Mouse (Mus musculus) cerebellum, postnatal 36 days (tissue): ENCODE data around the gene Mgmt.

Experiments
- DNase-seq, 2 experiments: peaks; one replicate each; pipeline ENCODE4 v3.0.0; 2021 to 2022; ENCODE audit warnings: mixed read lengths in 2 of 2

The Mgmt gene

DNA sequence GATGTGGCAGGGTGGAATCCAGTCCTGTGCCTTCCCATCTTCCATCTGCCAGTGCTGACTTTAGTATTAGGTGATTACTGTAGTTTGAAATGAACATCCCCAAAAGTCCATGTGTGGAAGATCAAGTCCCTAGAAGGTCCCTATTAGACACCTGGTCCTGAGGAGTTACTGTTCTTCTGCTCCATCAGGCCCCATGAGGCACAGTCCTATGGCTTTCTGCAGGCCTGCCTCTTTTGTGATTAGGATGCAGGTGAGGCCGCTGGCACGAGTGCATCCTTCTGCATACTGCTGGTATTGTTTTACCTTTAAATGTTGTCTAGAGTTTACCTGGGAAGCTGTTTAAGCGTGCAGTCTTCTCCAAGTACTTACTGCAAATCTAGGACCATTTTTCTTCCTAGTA lies 21.6 kb downstream of the Mgmt start:
- no peak for DNase-seq

DNA sequence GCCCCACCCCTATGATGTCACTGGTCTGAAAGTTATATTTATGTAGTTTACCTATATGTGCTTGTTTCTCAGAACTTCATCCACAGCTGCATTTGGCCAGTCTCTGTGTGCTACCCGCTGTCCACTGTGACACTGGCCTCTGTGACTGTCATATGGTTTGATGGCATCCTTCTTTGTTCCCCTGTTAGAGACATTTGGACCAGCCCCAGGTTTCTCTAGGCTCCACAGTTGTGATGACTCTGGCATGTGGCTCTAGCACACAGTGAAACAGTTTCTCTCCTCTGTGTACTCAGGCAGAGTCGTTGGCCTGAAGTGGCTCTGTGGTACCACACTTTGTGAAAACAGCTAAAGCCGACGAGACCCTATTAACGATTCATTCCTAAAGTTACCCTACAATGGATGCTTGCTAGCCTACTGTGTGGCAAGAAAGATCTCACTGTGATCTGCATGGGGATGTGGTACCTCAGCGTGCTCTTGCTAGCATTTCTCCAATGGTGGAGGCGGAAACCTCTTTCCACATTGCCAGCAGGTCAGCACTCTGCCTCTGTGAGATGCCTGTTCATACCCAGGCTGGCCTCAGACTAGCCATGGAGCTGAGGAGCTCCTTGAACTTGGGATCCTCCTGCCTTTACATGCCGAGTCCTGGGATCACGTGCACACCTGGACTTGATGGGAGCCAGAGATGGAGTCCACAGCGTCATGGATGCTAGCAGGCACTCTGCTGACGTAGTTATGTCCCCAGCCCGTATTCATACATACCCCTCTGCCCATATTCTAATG lies 26.8 kb downstream of the Mgmt start:
- DNase-seq = no peak

DNA sequence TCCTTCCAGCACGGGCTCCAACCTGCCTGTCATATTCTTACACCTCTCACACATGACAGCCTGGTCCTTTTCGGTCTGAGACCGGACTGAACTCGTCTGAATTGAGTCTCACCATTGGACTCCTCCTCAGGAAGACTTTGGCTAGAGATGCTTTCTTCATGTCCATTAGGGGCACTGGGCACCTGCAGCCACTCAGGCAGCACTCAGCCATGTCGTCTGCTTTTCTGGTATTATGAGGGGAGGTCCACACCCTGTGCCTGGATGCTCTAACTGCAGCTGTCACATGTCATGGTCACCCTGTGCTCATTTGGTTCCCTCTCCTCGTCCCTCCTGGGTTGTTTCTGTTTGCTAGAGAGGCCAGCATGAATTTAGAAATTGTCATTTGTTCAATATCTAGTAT lies 27.8 kb downstream of the Mgmt start:
- no peak for DNase-seq

DNA sequence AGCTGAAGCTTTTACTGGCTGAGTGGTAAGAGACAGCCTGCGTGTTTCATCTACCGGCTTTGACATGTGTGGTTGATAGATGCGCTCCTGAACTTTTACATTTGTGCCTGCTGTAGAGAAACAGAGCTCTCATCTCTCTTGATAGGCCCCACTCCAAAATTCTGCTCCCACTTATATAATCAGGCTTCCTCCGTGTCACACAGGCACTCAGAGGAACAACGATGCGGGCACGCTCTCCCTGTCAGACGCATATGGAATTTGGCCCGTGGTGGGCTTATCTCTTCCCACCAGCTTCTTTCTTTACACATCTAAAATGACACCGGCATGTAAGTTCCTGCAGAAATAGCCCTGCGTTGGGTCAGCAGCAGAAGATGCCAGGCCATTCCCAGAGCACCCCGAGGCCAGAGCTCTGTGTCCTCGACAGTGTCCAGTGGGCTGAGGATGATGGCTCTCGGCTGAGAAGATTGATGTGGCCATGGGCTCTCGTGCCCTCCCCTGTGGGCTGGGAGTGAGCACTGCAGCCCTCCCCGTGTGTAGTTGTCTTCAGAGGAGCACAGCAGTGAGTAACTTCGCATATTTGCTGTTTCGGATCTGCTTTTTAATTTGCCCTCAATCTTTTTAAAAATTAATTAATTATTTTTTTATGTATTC lies 30.3 kb downstream of the Mgmt start:
- no peak for DNase-seq

- DNase-seq = no peak
These were observed 31.8 kb downstream of the Mgmt start for GRCm38 (mm10) chr7:136926178-136926577.

GRCm38 (mm10) chr7:136930451-136930850 lies 36.0 kb downstream of the Mgmt start:
- DNase-seq = no peak

DNA sequence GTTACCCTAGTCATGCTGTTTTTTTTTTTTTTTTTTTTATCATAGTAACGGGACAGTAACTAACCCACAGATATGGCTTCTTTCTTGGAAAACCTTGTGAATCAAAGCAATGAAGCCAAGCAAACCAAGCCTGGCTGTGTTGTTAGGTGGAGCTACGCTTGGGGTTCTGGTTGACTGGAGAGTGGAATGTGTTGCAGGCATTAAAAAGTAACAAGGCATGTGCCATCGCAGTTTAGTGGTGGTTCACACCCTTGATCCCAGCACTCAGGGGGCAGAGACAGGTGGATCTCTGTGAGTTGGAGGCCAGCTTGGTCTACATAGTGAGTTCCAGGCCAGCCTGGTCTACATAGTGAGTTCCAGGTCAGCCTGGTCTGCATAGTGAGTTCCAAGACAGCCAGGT lies 39.0 kb downstream of the Mgmt start:
- DNase-seq = no peak

- DNase-seq = no peak
These were observed 39.9 kb downstream of the Mgmt start for GRCm38 (mm10) chr7:136934336-136934735.

DNA sequence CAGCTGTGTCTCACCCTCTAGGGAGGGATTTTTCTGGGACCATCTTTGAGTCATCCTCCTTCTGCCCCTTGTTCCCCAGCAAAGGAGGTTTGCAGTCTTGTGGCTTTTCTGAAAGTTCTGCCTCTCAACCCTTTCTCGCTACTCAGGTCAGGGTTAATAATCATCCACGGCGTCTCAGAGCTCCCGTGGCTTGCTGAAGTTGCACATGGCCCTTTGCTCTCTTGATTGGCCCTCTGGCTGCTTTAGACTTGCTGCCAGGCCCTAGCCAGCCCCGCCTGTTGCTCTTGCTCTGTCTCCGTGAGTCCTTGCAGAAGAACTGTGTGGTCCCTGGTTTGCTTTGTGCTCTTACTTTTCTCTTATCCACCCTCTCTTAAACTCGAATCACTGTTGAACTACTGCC lies 40.4 kb downstream of the Mgmt start:
- DNase-seq = no peak

- DNase-seq = no peak
These were observed 44.0 kb downstream of the Mgmt start for GRCm38 (mm10) chr7:136938371-136938770.

DNA sequence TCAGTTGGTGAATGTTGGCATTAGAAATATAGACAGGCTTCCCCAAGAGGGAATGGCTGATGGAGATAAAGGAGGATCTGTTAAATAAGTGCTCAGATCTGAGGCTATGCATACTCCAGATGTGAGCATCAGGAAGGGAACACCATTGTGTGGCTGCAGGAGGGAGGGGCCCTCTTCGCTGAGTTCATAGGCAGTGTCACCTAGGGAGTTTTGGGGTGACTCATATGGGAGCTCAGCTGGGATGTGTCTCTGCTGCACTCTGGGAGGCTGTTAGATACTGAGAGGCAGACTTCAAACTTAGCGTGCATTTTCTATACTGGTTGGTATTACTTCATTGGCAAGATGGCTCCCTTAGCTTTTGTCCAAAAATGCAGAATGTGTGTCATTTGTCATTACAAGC lies 48.0 kb downstream of the Mgmt start:
- DNase-seq = no peak

DNA sequence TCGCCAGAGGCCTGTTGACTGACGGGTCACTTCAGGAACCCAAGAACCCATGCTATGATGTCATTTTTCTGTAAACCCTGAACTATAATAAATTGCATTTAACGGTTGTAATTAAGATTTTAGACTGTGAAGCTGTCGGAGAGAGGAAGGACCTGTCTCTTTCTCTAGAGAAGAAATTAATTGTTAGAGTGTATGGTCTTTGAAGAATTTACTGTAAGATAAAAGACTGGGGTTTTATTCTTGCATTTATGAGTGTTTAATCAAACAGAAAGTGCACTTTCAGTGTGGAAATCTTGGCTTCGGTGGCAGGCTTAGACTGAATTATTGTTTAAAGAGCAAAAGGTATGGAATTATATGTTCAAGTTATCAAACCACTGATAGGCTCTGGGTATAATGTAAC lies 49.5 kb downstream of the Mgmt start:
- no peak for DNase-seq

- DNase-seq = no peak
These were observed 51.3 kb downstream of the Mgmt start for GRCm38 (mm10) chr7:136945697-136946096.

DNA sequence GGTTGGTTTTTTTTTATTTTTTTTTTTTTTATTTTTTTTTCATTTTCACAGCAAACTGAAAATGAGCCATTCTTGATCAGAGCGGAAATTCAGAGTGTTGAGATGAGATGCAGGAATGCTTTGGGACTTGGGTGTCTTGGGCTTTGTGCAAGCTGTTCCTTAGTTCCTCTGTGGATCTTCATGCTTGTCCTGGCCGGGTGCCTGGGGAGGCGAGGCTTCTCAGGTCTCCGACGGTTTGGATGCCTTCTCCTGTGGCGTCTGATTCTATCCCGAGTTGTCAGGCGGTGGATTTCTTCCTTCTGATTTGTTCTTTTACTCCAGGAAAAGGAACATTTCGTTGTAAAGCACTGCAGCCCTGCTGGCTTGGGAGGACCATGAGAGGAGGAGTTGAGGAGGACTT lies 51.7 kb downstream of the Mgmt start:
- DNase-seq = no peak

GRCm38 (mm10) chr7:136948275-136948810 lies 53.9 kb downstream of the Mgmt start:
- DNase-seq = no peak

DNA sequence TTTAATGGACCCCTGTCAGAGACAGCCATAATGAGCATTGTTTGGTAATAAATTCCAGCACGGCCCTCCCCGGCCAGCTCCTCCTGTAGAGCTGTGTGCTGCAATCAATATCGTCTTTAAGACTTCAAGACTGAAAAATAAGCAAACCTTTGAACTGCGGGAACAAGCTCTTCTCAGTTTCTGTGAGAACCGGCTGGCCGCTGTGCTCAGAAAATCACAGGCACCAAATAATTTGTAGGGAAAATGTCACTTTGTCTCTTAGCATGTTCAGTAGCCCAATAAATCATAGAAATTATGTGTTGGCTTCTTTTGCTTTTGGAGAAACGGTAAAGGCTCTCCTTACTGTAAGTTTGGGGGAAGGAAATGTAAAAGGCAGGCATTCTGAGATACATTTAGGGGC lies 58.2 kb downstream of the Mgmt start:
- no peak for DNase-seq

- DNase-seq = no peak
These were observed 58.8 kb downstream of the Mgmt start for GRCm38 (mm10) chr7:136953251-136953650.

GRCm38 (mm10) chr7:136972361-136972760 lies 77.9 kb downstream of the Mgmt start:
- no peak for DNase-seq

DNA sequence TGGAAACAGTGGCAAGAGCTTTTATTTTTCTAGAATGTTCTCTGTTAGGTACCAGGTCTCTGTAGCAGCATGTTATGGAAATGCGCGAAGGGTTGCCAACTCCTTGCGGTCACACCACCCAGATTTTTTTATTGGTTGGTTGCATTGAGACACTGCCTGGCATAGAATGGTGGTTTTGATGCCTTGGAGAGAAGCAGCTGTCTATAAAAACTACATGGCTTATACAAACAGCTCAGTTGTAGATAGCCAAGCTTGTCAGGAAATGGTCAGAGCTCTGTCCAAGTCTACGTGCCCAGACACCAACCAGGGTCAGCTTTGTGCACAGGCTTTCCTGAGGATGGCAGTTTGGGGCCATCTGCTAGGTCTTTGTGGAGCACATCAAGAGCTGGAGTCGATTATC lies 80.6 kb downstream of the Mgmt start:
- DNase-seq = no peak

DNA sequence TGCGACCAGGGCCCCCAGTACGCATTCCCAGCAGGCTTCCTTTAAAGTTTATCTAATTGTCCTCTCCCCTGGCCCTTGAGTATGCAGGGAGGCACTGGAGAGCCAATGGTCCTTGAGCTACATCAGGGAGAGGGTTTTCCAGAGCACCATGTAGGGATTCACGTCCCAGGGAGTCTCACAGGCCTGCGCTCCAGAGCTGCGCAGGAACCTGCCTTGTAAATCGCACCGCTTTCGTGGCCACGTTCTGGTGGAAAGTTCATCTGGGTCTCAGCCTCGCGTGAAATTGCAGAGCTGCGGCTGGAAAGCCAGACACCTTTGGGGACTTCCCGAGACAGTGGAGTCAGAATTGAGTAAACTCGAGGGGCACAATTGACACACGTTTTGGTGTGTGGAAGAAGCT lies 103.0 kb downstream of the Mgmt start:
- no peak for DNase-seq

GRCm38 (mm10) chr7:137000703-137001102 lies 106.3 kb downstream of the Mgmt start:
- DNase-seq = no peak

DNA sequence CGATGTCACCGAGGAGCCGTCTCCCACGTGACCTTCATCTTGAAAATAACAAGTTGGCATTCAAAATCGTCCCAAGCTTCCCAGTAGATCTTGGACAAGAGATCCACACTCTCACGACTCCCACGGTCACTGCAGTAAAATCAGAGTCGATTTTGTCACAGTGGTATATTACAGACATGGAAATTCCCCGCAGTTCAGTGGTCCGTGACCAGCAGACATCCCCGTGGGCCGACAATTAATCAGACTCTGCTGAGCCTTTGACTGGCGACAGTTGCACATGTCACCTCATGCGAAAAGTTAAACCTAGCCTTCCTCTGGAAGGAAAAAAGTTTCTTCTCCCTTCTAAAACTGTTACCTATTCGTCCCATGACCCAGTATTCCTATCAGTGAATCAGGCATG lies 106.8 kb downstream of the Mgmt start:
- no peak for DNase-seq

DNA sequence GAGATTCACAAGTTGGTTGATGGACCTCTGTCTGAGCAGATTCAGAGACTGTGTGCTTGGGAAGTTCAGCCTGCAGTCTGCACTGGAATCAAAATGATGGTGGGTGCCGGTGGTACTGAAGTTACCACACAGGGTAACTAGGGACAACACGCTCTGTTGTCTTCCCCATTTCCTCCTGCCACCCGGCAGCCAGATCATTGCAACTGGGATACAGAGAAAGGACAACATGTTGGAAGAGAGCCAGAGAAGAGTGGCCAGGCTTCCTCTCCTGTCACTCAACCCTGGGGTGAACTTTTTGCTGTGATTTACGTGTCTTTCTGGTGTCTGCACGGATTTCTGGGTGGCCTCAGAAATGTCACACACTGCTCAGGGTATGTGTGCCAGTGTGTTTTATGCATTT lies 107.4 kb downstream of the Mgmt start:
- DNase-seq = no peak

DNA sequence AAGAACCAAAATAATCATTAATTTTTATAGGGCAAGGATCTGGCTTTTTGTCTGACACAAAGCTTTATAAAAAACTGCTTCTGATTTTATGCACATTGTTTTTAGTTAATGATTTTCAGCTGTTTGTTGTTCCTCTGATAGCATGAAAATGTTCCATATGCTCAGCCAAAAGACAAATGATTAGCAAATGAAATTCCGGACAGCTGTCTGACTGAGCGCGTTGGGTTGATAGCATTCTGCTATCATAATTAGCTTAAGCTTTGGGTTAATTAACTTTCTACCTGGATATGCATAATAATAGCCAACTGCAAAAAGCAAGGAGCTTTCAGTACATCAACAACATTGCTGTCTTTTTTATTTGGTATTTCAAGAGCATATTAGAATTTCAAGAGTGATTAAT lies 108.0 kb downstream of the Mgmt start:
- DNase-seq = no peak

DNA sequence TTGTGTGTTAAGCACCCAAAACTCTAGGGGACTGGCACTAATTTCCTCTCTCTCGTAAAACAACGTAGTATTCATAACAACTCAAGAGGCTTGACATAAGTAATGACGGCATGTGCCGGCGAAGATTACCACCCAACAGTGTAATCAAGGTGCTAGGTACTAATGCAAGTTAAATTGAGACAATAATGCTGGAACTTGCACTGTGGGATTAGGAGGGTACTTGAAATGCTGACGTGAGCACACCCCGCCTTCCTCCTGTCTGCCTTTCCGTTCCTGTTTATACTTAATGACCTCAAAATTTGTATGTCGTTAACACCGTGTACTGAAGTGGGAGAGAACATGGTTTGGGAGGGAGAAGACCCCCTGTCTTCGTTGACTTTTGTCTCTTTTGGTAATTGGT lies 110.9 kb downstream of the Mgmt start:
- no peak for DNase-seq
